Mouse (Mus musculus) liver, embryonic 13.5 days (tissue): ENCODE results near the gene Nf1. TPM values are rescaled to one million over a fixed set of nuclear protein-coding genes. Genes with fewer than 3 reads are reported as not detected.

ENCODE experiments used
- ATAC-seq: fragments of 200-750 bp; cut with Nextera tagmentation; 2 replicates; pipeline ENCODE4 v1.8.0; 2017; ENCODE audit warnings: low read depth, mild to moderate bottlenecking, moderate number of reproducible peaks, moderate library complexity
- DNase-seq: peaks from one replicate; pipeline ENCODE4 v3.0.0; 2022
- H3K27ac ChIP-seq: fragments of 300-500 bp; sonication (generic); 2 replicates; pipeline ENCODE4 v1.5.1; 2015; ENCODE audit warnings: moderate library complexity, mild to moderate bottlenecking, inconsistent platforms
- H3K27me3 ChIP-seq: fragments of 300-500 bp; sonication (generic); 2 replicates; pipeline ENCODE4 v1.6.1; 2015; ENCODE audit warnings: mild to moderate bottlenecking, inconsistent platforms
- H3K36me3 ChIP-seq: fragments of 300-500 bp; sonication (generic); 2 replicates; pipeline ENCODE4 v1.6.1; 2015; ENCODE audit warnings: mild to moderate bottlenecking, inconsistent platforms
- H3K4me1 ChIP-seq: fragments of 300-500 bp; sonication (generic); replicated peaks from 2 replicates; pipeline ENCODE4 v1.6.1; 2015; ENCODE audit warnings: inconsistent platforms
- H3K4me2 ChIP-seq: fragments of 300-500 bp; sonication (generic); 2 replicates; pipeline ENCODE4 v1.6.1; 2015; ENCODE audit warnings: inconsistent platforms, mild to moderate bottlenecking, moderate library complexity
- H3K4me3 ChIP-seq: fragments of 300-500 bp; sonication (generic); replicated peaks from 2 replicates; pipeline ENCODE4 v1.5.1; 2015; ENCODE audit warnings: mild to moderate bottlenecking, inconsistent platforms
- H3K9ac ChIP-seq: fragments of 300-500 bp; sonication (generic); 2 replicates; pipeline ENCODE4 v1.6.1; 2015; ENCODE audit warnings: mild to moderate bottlenecking, inconsistent platforms
- H3K9me3 ChIP-seq: fragments of 300-500 bp; sonication (generic); replicated peaks from 2 replicates; pipeline ENCODE4 v1.6.1; 2016; ENCODE audit warnings: inconsistent platforms
- WGBS: fragments of 180-500 bp; shearing (Covaris S2); methylation state at CpG from one replicate; pipeline ENCODE4 v1.1.7; 2015; ENCODE audit not compliant: insufficient replicate concordance; 5-methylcytosine and 5-hydroxymethylcytosine counted together
- polyA plus RNA-seq: library from polyadenylated mRNA; unstranded; fragments of >200 nt; fragmentation: Nextera tagmentation; extraction: Ambion mirVana; gene quantifications from 2 replicates; pipeline ENCODE4 v1.2.1, GENCODE M21; 2015

Gene Nf1
- polyA plus RNA-seq, 1 experiment from 2014 or later = 1.6 TPM

DNA sequence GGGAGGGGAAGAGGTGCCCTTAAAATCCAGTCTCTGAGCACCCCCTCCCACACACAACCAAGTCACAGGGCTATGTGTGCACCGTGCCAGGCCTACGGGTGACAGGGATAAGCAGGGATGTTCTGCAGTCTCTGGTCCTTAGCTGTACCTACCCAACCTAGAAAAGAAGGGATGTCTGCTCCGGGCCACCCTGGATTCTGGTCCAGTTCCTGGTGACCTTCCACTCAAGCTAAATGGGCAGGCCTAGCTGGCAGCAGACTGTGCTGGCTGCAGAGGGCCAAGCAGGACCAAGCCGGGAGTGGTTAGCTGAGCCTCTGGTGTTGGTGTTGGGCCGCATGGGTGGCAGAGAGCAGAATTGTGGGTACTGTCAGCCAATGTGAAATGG lies 252.1 kb downstream of the Nf1 start:
- Histone ChIP-seq H3K9ac (no peak overlapping the region), H3K9me3 (no peaks in the 10 kb centered on the region), H3K4me2 (peak overlapping the region; percentile 69), H3K27ac (no peak overlapping the region), H3K4me3 (peak overlapping the region; percentile 52), H3K27me3 (peaks cover 80% of the 10 kb centered on the region), H3K4me1 (peaks cover 6% of the 10 kb centered on the region; the same call in 1 of the 2 replicates), H3K36me3 (no peaks in the 10 kb centered on the region)
- 29% methylated on average over 5 of the region's 5 CpGs for WGBS
- DNase-seq = no peak
- ATAC-seq = no peak

DNA sequence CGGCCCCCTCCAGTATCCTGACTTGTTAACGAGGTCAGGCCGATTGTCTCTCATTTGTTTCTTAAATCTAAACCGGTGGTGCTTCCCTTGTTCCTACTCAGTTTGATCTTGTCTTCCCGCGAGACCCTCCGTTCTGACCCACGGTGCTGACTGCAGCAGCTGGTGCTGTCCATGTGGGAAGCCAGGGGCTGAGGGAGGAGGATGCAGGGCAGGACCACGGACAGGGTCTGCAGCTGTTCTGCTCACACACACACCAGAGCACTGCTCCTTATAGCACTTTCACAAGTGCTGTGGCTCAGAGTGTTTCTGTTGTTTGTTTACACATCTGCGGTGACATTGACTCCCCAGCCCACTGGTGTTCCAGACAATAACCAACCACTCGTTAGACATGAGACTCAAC lies 254.0 kb downstream of the Nf1 start:
- Histone ChIP-seq H3K27ac (no peak overlapping the region), H3K36me3 (no peaks in the 10 kb centered on the region), H3K4me3 (no peak overlapping the region), H3K9ac (no peak overlapping the region), H3K27me3 (peaks cover 74% of the 10 kb centered on the region), H3K4me1 (peaks cover 6% of the 10 kb centered on the region; the same call in 1 of the 2 replicates), H3K4me2 (no peak overlapping the region), H3K9me3 (no peaks in the 10 kb centered on the region)
- DNase-seq (no peak), ATAC-seq (no peak)
- 31% methylated on average over 11 of the region's 11 CpGs for WGBS

DNA sequence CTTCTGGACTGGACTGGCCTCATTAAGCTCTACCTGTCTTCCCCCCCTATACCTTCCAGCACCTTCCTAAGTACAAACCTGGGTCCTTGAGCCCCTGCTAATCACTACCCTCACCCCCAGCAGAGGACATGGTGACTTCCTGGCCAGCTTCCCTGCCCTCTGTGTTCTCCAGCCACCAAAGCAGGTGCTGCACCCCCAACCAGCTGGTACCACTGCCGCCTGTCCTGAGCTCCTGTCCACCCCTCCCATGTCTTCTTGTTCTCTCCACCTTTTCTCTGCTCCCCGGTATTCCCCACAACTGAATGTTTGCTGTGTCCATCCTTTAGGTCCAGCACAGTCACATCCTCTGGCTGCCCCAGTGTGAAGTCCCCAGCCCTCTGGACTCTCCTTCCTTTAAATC lies 271.0 kb downstream of the Nf1 start:
- no peak overlapping the region for H3K4me3 ChIP-seq
- H3K4me2 ChIP-seq = no peak overlapping the region
- 0 out of 2 replicates have a peak, but pooled peaks cover 3% of the 10 kb centered on the region for H3K27me3 ChIP-seq
- peaks cover 11% of the 10 kb centered on the region for H3K4me1 ChIP-seq
- ATAC-seq = no peak
- DNase-seq = no peak
- H3K27ac ChIP-seq = no peak overlapping the region
- H3K36me3 ChIP-seq = no peaks in the 10 kb centered on the region
- WGBS = 56% methylated on average over 2 of the region's 2 CpGs
- no peaks in the 10 kb centered on the region for H3K9me3 ChIP-seq
- no peak overlapping the region for H3K9ac ChIP-seq

DNA sequence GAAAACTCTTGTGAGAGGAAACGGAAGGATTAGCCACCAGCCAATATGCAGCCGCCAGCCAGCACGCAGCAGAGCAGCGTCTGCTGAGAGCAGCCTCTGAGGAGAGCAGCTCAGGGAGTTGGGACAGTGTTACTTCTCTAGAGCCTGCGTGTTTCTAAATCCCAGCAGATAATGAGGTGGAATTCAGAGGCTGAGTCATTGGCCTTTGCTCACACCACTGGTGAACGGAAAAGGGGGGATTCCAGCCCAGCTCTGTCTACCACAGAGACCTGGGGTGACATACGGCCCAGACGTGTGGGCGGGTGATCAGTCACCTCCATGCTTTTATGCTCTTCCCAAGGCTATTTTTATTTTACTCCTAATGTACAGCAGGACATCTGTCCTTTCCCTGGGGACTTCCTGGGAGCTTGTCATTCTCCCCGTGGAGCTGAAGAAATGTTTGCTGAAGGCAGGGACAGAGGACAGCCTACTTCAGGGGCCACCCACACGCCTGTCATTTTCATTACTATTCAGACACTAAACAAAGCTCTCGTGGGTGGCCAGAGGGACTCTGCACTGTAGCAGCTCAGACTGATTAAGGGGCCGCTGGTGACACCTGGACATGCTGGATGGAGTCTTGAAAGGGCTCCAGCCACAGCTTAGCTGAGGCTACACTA lies 271.6 kb downstream of the Nf1 start:
- H3K9me3 ChIP-seq = no peaks in the 10 kb centered on the region
- peaks cover 11% of the 10 kb centered on the region for H3K4me1 ChIP-seq
- 22% methylated on average over 13 of the region's 13 CpGs for WGBS
- H3K4me3 ChIP-seq = no peak overlapping the region
- no peak overlapping the region for H3K9ac ChIP-seq
- ATAC-seq (no peak), DNase-seq (no peak)
- H3K4me2 ChIP-seq = no peak overlapping the region
- H3K27ac ChIP-seq = no peak overlapping the region
- H3K36me3 ChIP-seq = no peaks in the 10 kb centered on the region
- 0 out of 2 replicates have a peak, but pooled peaks cover 3% of the 10 kb centered on the region for H3K27me3 ChIP-seq

DNA sequence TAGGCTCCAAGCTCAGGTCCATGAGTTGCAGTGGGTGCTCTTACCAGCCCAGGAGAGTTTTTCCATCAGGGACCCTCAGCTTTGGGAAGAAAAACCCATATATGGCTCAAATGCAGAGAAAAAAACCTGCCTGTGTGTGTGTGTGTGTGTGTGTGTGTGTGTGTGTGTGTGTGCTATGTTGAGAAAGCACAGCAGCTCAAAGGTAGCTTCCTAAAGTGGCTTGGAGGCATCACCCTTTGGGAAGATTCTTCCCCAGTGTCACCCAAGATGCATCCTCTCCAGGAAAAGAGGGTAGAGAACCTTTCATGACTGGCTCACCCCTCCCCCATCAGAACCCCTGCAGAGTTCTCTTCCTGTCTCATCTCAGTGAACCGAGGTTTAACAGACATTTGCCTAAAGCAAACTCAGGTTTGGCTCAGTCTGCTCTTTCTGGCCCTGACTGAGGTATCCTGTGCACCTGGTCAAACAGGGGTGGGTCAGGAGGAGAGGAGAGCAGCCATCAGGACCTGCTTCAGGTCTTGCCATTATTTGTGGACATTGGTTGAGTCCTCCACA lies 272.6 kb downstream of the Nf1 start:
- no peak for ATAC-seq
- H3K36me3 ChIP-seq = no peaks in the 10 kb centered on the region
- no peak for DNase-seq
- WGBS = 4% methylated on average over 1 of the region's 1 CpGs
- H3K9ac ChIP-seq = no peak overlapping the region
- no peak overlapping the region for H3K4me3 ChIP-seq
- no peaks in the 10 kb centered on the region for H3K9me3 ChIP-seq
- 0 out of 2 replicates have a peak, but pooled peaks cover 3% of the 10 kb centered on the region for H3K27me3 ChIP-seq
- no peak overlapping the region for H3K4me2 ChIP-seq
- peaks cover 11% of the 10 kb centered on the region for H3K4me1 ChIP-seq
- H3K27ac ChIP-seq = no peak overlapping the region

DNA sequence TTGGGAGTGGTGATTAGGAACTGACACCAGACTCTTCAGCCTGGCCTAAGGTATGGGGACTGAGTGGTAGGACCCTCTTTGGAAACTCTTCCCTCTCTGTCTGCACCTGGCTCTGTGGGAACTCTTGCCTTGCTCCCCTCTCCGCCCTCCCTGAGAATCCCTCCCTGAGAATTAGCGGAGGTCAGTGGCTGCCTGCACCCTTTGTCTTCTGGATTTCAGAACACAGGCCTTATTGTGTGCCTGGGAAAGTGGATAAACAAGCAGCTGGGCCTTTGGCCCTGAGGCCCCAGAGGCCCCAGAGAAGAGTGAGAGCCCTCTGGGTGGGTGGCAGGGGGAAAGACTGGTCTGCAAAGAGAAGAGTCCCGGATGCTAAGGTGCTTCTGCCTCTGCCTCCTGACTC lies 273.6 kb downstream of the Nf1 start:
- Histone ChIP-seq H3K27ac (no peak overlapping the region), H3K4me2 (no peak overlapping the region), H3K27me3 (0 out of 2 replicates have a peak, but pooled peaks cover 3% of the 10 kb centered on the region), H3K4me3 (no peak overlapping the region), H3K36me3 (no peaks in the 10 kb centered on the region), H3K9ac (no peak overlapping the region), H3K9me3 (no peaks in the 10 kb centered on the region), H3K4me1 (peaks cover 11% of the 10 kb centered on the region)
- ATAC-seq (no peak), DNase-seq (no peak)
- WGBS = 52% methylated on average over 3 of the region's 3 CpGs

DNA sequence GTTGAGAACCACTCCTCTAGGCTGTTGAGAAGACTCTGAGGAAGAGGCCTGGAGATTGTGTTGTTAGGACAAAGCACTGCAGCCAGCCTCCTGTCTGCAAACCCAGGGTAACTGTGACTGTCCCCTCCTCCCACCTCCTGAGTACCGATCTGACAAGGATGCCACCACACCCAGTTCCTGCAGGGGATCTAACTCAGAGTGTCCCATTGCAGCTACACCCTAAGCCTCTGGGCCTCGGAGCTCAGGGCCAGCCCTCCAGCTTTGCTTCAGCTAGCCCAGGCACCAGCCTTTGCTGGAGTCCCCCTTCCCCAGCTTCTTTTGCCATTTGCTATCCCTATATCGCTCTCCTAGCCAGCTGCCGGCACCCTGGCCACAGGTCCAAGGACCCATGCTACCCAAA lies 274.2 kb downstream of the Nf1 start:
- ATAC-seq = no peak
- DNase-seq = no peak
- 44% methylated on average over 4 of the region's 4 CpGs for WGBS
- H3K27ac ChIP-seq = no peak overlapping the region
- no peak overlapping the region for H3K4me2 ChIP-seq
- H3K4me1 ChIP-seq = peaks cover 11% of the 10 kb centered on the region
- no peak overlapping the region for H3K9ac ChIP-seq
- H3K36me3 ChIP-seq = no peaks in the 10 kb centered on the region
- no peaks in the 10 kb centered on the region for H3K9me3 ChIP-seq
- 0 out of 2 replicates have a peak, but pooled peaks cover 3% of the 10 kb centered on the region for H3K27me3 ChIP-seq
- no peak overlapping the region for H3K4me3 ChIP-seq

DNA sequence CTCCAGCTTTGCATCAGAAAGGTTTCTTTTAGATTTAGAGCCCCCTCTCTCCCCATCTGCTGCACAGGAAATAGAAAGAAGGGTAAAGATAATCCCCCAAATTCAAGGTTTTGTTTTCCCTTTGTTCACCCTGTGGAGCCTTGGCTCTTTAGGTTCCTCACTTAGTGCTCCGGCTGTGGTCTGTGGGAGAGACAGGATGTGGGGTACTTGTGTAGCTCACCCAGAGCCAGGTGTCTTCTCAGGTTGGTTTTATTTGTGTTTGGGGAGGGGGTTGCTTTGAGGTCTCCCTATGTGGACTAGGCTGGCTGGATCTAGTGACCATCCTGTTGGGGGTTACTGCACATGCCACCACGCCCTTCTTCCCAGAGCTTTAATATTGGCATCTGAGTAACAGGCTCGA lies 275.4 kb downstream of the Nf1 start:
- no peak for ATAC-seq
- 60% methylated on average over 3 of the region's 3 CpGs for WGBS
- no peaks in the 10 kb centered on the region for H3K36me3 ChIP-seq
- no peak overlapping the region for H3K27ac ChIP-seq
- no peak overlapping the region for H3K4me3 ChIP-seq
- no peaks in the 10 kb centered on the region for H3K9me3 ChIP-seq
- H3K4me2 ChIP-seq = no peak overlapping the region
- peaks cover 11% of the 10 kb centered on the region for H3K4me1 ChIP-seq
- no peak overlapping the region for H3K9ac ChIP-seq
- H3K27me3 ChIP-seq = 0 out of 2 replicates have a peak, but pooled peaks cover 3% of the 10 kb centered on the region
- DNase-seq = no peak

DNA sequence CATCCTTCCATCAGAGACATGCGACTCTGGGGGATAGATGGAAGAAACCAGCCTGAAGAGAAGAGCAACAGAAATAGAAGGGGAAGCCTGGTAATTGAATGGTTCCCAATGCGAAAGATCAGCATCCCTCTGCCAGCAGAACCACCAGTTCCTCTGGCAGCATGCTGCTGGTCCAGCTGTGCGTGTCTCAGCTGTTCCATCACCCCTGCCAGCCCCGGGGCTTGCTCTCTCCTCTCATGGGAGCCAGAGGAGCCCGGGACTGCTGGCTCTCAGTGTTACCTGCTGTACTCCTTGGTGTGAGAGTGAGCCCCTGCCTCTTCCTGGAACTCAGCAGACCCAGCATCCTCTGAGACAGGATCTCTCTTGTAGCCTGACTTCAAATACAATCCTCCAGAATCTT lies 276.4 kb downstream of the Nf1 start:
- Histone ChIP-seq H3K27me3 (0 out of 2 replicates have a peak, but pooled peaks cover 3% of the 10 kb centered on the region), H3K9ac (no peak overlapping the region), H3K4me3 (no peak overlapping the region), H3K27ac (no peak overlapping the region), H3K4me1 (peaks cover 11% of the 10 kb centered on the region), H3K36me3 (no peaks in the 10 kb centered on the region), H3K9me3 (no peaks in the 10 kb centered on the region), H3K4me2 (no peak overlapping the region)
- ATAC-seq (no peak), DNase-seq (no peak)
- WGBS = 39% methylated on average over 5 of the region's 5 CpGs

DNA sequence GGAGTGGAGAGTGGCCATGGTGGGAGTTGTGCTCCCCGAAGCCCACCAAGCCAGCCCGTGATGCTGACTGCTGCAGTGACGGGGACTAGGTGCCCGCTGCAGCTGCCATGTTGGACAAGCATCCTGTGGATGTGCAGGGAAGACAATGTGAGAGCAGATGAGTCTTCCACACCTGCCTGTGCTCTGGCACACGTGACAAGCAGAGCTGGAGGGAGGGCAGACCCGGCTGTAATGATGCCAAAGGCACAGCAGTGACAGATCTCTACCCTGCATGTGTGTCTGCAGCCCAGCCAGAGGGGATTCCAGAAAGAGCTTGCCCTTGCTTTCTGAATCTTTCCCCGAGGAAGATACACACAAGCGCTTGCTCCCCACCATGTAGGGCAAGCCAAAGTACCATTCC lies 278.5 kb downstream of the Nf1 start:
- H3K4me1 ChIP-seq = no peaks in the 10 kb centered on the region
- 65% methylated on average over 8 of the region's 8 CpGs for WGBS
- H3K4me3 ChIP-seq = no peak overlapping the region
- H3K4me2 ChIP-seq = no peak overlapping the region
- 0 out of 2 replicates have a peak, but pooled peaks cover 3% of the 10 kb centered on the region for H3K27me3 ChIP-seq
- H3K36me3 ChIP-seq = no peaks in the 10 kb centered on the region
- DNase-seq (no peak), ATAC-seq (no peak)
- no peaks in the 10 kb centered on the region for H3K9me3 ChIP-seq
- no peak overlapping the region for H3K27ac ChIP-seq
- H3K9ac ChIP-seq = no peak overlapping the region

DNA sequence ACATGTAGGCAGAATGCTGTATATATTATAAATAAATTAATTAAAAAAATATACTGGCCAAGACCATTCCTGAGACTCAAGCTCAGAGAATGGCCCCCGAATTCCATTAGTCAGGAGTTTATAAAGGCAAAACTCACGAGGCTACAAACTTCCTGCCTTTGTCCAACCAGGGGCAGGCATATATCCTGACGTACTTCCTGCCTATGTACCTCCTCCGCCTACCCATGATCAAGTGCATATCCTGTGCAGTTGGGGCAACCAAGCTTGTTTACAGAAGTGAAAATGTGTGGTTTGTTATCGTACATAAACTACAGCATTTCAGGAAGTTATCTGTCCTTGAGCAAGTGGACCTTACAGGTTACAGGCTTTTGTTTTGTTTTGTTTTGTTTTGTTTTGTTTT lies 283.5 kb downstream of the Nf1 start:
- Histone ChIP-seq H3K4me1 (no peaks in the 10 kb centered on the region), H3K4me2 (no peak overlapping the region), H3K9ac (no peak overlapping the region), H3K4me3 (no peak overlapping the region), H3K27ac (no peak overlapping the region), H3K9me3 (no peaks in the 10 kb centered on the region), H3K36me3 (no peaks in the 10 kb centered on the region), H3K27me3 (no peaks in the 10 kb centered on the region)
- DNase-seq (no peak), ATAC-seq (no peak)
- 40% methylated on average over 5 of the region's 5 CpGs for WGBS

DNA sequence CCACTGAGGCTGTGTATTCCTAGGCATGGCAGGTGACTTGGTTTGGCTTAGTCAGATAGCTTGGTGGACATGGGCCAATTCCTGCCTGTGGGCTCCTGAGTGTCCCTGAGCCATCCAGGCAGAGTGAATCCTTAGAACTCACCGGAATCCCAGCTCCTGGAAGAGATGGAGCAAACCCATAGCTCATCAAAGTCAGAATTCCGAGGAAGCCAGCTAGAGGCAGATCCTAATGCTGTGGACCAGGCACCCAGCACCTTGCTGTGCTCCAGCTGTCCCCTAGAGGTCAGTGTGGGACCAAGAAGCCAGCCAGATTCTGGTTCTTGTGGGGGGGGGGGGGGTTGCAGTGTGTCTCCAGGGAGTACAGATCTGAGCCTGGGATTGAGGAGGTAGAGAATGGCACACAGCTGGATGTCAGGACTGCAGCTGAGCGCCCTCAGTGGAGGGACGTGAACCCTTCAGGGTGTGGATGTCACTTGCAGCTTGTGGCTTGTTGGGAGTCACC lies 285.4 kb downstream of the Nf1 start:
- H3K4me2 ChIP-seq = no peak overlapping the region
- H3K4me3 ChIP-seq = no peak overlapping the region
- H3K9me3 ChIP-seq = no peaks in the 10 kb centered on the region
- H3K36me3 ChIP-seq = no peaks in the 10 kb centered on the region
- no peak overlapping the region for H3K27ac ChIP-seq
- 13% methylated on average over 4 of the region's 4 CpGs for WGBS
- no peaks in the 10 kb centered on the region for H3K27me3 ChIP-seq
- no peaks in the 10 kb centered on the region for H3K4me1 ChIP-seq
- H3K9ac ChIP-seq = no peak overlapping the region
- DNase-seq (no peak), ATAC-seq (no peak)
